Mouse (Mus musculus) lung, postnatal 0 days (tissue): Measurements from ENCODE around the gene Prdx6.
A peak's percentile ranks its signal among the peaks of the same experiment; 100 is the strongest.

Experiments used
- CTCF ChIP-seq: IDR thresholded peaks from 2 replicates; pipeline ENCODE4 v1.5.1; 2016; ENCODE audit warnings: antibody characterized with exemption, mild to moderate bottlenecking
- EP300 ChIP-seq: IDR thresholded peaks from 2 replicates; pipeline ENCODE4 v1.6.1; 2016; ENCODE audit warnings: antibody characterized with exemption, mild to moderate bottlenecking, control low read depth

DNA sequence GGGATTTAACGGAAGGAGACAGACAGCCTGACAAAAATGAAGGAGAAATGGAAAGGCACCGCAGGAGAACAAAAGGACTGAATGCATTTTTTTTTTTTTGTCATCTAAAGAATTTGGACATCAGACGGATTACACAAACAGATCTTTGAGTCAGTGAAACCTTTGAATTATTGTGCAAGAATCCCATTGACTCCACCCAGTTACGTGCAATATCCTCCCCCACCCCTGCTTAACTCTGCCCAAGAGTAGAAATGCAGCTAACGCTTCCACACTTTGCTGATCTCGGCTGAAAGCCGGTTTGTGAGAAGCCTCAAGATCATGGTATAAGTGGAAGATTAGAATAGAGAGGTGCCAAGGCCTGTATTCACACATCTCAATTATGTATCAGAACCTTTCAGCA is 17.1 kb upstream of the Prdx6 start:
- TF ChIP-seq CTCF (no peak), EP300 (peak; percentile 77)
